Mouse (Mus musculus): ENCODE measurements at regions not wholly inside any gene's neighbourhood (a gene's known extent, or its start where the extent isn't known, plus 50 kb on each side); places are given as distances from the start of the nearest gene placed in this dataset.

- WGBS, result 82% methylated on average over 5 of the region's 5 CpGs
- Histone ChIP-seq H3K4me3 (ENCODE audit: low read depth, low read length) (no peak overlapping the region), H3K27me3 (ENCODE audit: control insufficient read depth, insufficient read depth, low read length) (no peaks in the 10 kb centered on the region), H3K4me2 (ENCODE audit: low read depth, low read length) (no peak overlapping the region), H3K4me1 (ENCODE audit: control insufficient read depth, insufficient read depth) (no peaks in the 10 kb centered on the region), H3K9me3 (replicated peaks; ENCODE audit: control insufficient read depth, low read length) (no peaks in the 10 kb centered on the region), H3K27ac (ENCODE audit: low read depth) (no peak overlapping the region), H3K9ac (replicated peaks; ENCODE audit: low read depth, low read length) (no peak overlapping the region), H3K36me3 (replicated peaks; ENCODE audit: control insufficient read depth, insufficient read depth, low read length) (no peaks in the 10 kb centered on the region)
- ATAC-seq (ENCODE audit: insufficient read depth, low read depth), result no peak
- no peak for TF ChIP-seq CTCF (IDR thresholded peaks at IDR 0.05; ENCODE audit: low read depth)
- TF ChIP-seq EP300 (IDR thresholded peaks at IDR 0.05; ENCODE audit: low read depth), result no peak
- DNase-seq (ENCODE audit: low spot score), result no peak
Observed at GRCm38 (mm10) chr8:112212170-112212569, 197.3 kb upstream of the Gm6793 start.

DNA sequence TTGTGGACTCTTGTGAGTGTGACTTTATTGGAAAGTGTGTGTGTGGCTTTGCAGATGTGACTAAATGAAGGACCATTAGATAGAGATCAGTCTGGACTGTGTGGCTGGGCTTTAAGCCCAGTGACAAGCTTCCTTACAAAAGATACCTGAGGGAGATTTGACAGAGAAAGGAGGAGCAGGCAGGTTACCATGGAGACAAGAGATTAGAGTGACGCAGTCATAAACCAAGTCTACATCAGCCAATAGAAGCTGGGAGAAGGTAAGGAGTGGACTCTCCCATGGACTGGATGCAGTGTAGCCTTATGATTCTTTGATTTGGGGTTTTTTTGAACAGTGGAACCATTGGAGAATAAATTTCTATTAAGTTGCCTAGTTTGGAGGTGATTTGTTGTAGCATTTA lies 181.6 kb upstream of the Gm6793 start:
- no peak for ATAC-seq (ENCODE audit: insufficient read depth, low read depth)

GRCm38 (mm10) chr8:112195880-112196279 lies 181.0 kb upstream of the Gm6793 start:
- H3K4me2 ChIP-seq (ENCODE audit: low read depth, low read length), result no peak overlapping the region
- no peaks in the 10 kb centered on the region for H3K9me3 ChIP-seq (replicated peaks; ENCODE audit: control insufficient read depth, low read length)
- H3K27ac ChIP-seq (ENCODE audit: low read depth), result no peak overlapping the region
- no peak for ATAC-seq (ENCODE audit: insufficient read depth, low read depth)
- H3K9ac ChIP-seq (replicated peaks; ENCODE audit: low read depth, low read length), result no peak overlapping the region
- TF ChIP-seq EP300 (IDR thresholded peaks at IDR 0.05; ENCODE audit: low read depth) (no peak), CTCF (IDR thresholded peaks at IDR 0.05; ENCODE audit: low read depth) (no peak)
- H3K4me3 ChIP-seq (ENCODE audit: low read depth, low read length), result no peak overlapping the region
- no peaks in the 10 kb centered on the region for H3K27me3 ChIP-seq (ENCODE audit: control insufficient read depth, insufficient read depth, low read length)
- DNase-seq (ENCODE audit: low spot score), result no peak
- H3K4me1 ChIP-seq (ENCODE audit: control insufficient read depth, insufficient read depth), result no peaks in the 10 kb centered on the region
- WGBS, result 63% methylated on average over 2 of the region's 2 CpGs
- no peaks in the 10 kb centered on the region for H3K36me3 ChIP-seq (replicated peaks; ENCODE audit: control insufficient read depth, insufficient read depth, low read length)

More for the DNA sequence above, 181.6 kb upstream of the Gm6793 start:
- WGBS, result 54% methylated on average over 1 of the region's 1 CpGs
- Histone ChIP-seq H3K4me3 (ENCODE audit: low read depth, low read length) (no peak overlapping the region), H3K9me3 (replicated peaks; ENCODE audit: control insufficient read depth, low read length) (no peaks in the 10 kb centered on the region), H3K4me1 (ENCODE audit: control insufficient read depth, insufficient read depth) (no peaks in the 10 kb centered on the region), H3K36me3 (replicated peaks; ENCODE audit: control insufficient read depth, insufficient read depth, low read length) (no peaks in the 10 kb centered on the region), H3K9ac (replicated peaks; ENCODE audit: low read depth, low read length) (no peak overlapping the region), H3K4me2 (ENCODE audit: low read depth, low read length) (no peak overlapping the region), H3K27me3 (ENCODE audit: control insufficient read depth, insufficient read depth, low read length) (no peaks in the 10 kb centered on the region), H3K27ac (ENCODE audit: low read depth) (no peak overlapping the region)
- no peak for TF ChIP-seq EP300 (IDR thresholded peaks at IDR 0.05; ENCODE audit: low read depth)
- TF ChIP-seq CTCF (IDR thresholded peaks at IDR 0.05; ENCODE audit: low read depth), result no peak
- no peak for DNase-seq (ENCODE audit: low spot score)

- no peak overlapping the region for H3K4me2 ChIP-seq (ENCODE audit: low read depth, low read length)
- no peak for ATAC-seq (ENCODE audit: insufficient read depth, low read depth)
- H3K4me1 ChIP-seq (ENCODE audit: control insufficient read depth, insufficient read depth), result no peaks in the 10 kb centered on the region
- H3K27me3 ChIP-seq (ENCODE audit: control insufficient read depth, insufficient read depth, low read length), result no peaks in the 10 kb centered on the region
- no peak overlapping the region for H3K27ac ChIP-seq (ENCODE audit: low read depth)
- H3K9ac ChIP-seq (replicated peaks; ENCODE audit: low read depth, low read length), result no peak overlapping the region
- no peaks in the 10 kb centered on the region for H3K36me3 ChIP-seq (replicated peaks; ENCODE audit: control insufficient read depth, insufficient read depth, low read length)
- no peak overlapping the region for H3K4me3 ChIP-seq (ENCODE audit: low read depth, low read length)
- no peak for DNase-seq (ENCODE audit: low spot score)
- TF ChIP-seq CTCF (IDR thresholded peaks at IDR 0.05; ENCODE audit: low read depth) (no peak), EP300 (IDR thresholded peaks at IDR 0.05; ENCODE audit: low read depth) (no peak)
- H3K9me3 ChIP-seq (replicated peaks; ENCODE audit: control insufficient read depth, low read length), result no peaks in the 10 kb centered on the region
- WGBS, result 58% methylated on average over 3 of the region's 3 CpGs
Observed at GRCm38 (mm10) chr8:112191846-112192245, 177.0 kb upstream of the Gm6793 start.

DNA sequence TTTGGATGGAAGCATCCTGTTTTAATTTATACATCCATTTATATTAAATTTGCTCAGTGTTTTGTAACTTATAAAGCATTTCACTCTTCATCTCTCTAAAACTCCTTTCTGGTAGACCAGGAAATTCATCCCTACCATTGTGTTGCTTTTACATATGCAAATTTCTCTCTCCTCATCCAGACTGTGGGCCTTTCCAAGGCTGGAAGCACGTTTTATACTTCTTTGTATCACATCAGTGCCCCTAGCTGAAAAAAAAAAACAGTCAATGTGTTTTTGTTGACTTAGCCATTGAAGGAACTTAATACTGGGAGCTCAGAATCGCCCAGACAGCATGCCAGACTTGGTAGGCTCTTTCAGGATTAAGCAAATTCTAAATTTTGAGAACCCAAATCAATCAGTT lies 174.9 kb upstream of the Gm6793 start:
- no peak for DNase-seq (ENCODE audit: low spot score)
- 17% methylated on average over 2 of the region's 2 CpGs for WGBS
- no peak for ATAC-seq (ENCODE audit: insufficient read depth, low read depth)
- Histone ChIP-seq H3K27me3 (ENCODE audit: control insufficient read depth, insufficient read depth, low read length) (no peaks in the 10 kb centered on the region), H3K4me2 (ENCODE audit: low read depth, low read length) (no peak overlapping the region), H3K9ac (replicated peaks; ENCODE audit: low read depth, low read length) (no peak overlapping the region), H3K27ac (ENCODE audit: low read depth) (no peak overlapping the region), H3K4me1 (ENCODE audit: control insufficient read depth, insufficient read depth) (no peaks in the 10 kb centered on the region), H3K36me3 (replicated peaks; ENCODE audit: control insufficient read depth, insufficient read depth, low read length) (no peaks in the 10 kb centered on the region), H3K4me3 (ENCODE audit: low read depth, low read length) (no peak overlapping the region), H3K9me3 (replicated peaks; ENCODE audit: control insufficient read depth, low read length) (no peaks in the 10 kb centered on the region)
- TF ChIP-seq CTCF (IDR thresholded peaks at IDR 0.05; ENCODE audit: low read depth) (no peak), EP300 (IDR thresholded peaks at IDR 0.05; ENCODE audit: low read depth) (no peak)

- TF ChIP-seq CTCF (IDR thresholded peaks at IDR 0.05; ENCODE audit: low read depth) (no peak), EP300 (IDR thresholded peaks at IDR 0.05; ENCODE audit: low read depth) (no peak)
- 100% methylated on average over 1 of the region's 1 CpGs for WGBS
- 0 out of 2 replicates have a peak, but pooled peaks cover 7% of the 10 kb centered on the region for H3K9me3 ChIP-seq (replicated peaks; ENCODE audit: control insufficient read depth, low read length)
- no peak overlapping the region for H3K4me2 ChIP-seq (ENCODE audit: low read depth, low read length)
- no peaks in the 10 kb centered on the region for H3K27me3 ChIP-seq (ENCODE audit: control insufficient read depth, insufficient read depth, low read length)
- no peak overlapping the region for H3K27ac ChIP-seq (ENCODE audit: low read depth)
- no peaks in the 10 kb centered on the region for H3K4me1 ChIP-seq (ENCODE audit: control insufficient read depth, insufficient read depth)
- no peak for ATAC-seq (ENCODE audit: insufficient read depth, low read depth)
- no peak overlapping the region for H3K9ac ChIP-seq (replicated peaks; ENCODE audit: low read depth, low read length)
- no peak for DNase-seq (ENCODE audit: low spot score)
- H3K4me3 ChIP-seq (ENCODE audit: low read depth, low read length), result no peak overlapping the region
- no peaks in the 10 kb centered on the region for H3K36me3 ChIP-seq (replicated peaks; ENCODE audit: control insufficient read depth, insufficient read depth, low read length)
Observed at GRCm38 (mm10) chr8:112170184-112170583, 155.3 kb upstream of the Gm6793 start.
